Mouse (Mus musculus) spleen, adult 2 months (tissue): ENCODE measurements at regions not wholly inside any gene's neighbourhood (a gene's known extent, or its start where the extent isn't known, plus 50 kb on each side); places are given as distances from the start of the nearest gene placed in this dataset.

Experiments used
- CTCF ChIP-seq: fragments of 200-500 bp; IDR thresholded peaks from 2 replicates; pipeline ENCODE4 v1.5.1; 2011; ENCODE audit warnings: mild to moderate bottlenecking, inconsistent platforms; ENCODE audit not compliant: insufficient read depth, insufficient read length, insufficient replicate concordance; ENCODE audit errors: extremely low read depth
- POLR2A ChIP-seq: fragments of 200-500 bp; IDR thresholded peaks from 2 replicates; pipeline ENCODE4 v1.6.1; 2011; ENCODE audit warnings: low read depth, low read length, inconsistent platforms

- TF ChIP-seq POLR2A (no peak), CTCF (no peak)
These were observed 523.1 kb downstream of the Etnk1 start for GRCm38 (mm10) chr6:143690131-143690530.
